Mouse (Mus musculus): ENCODE measurements around the gene Tex2.
"Not testable (repeated sequence)": the region's sequence is repeated elsewhere in the genome, so short reads cannot be mapped to it uniquely, and the experiment has no call there.

Tex2 gene

GRCm38 (mm10) chr11:106612961-106613637 is at the start of gene Tex2:
Tex2 (minus strand) TSS chr11:106613423.
- DNase-seq: peak; percentile 99

GRCm38 (mm10) chr11:106662634-106663407 is 49.6 kb upstream of the Tex2 start:
- DNase-seq: no peak

GRCm38 (mm10) chr11:106660453-106661081 is 47.3 kb upstream of the Tex2 start:
- peak; percentile 38 to 46 for DNase-seq

- peak; percentile 69 to 77 for DNase-seq
Measured at GRCm38 (mm10) chr11:106659598-106660295, 46.5 kb upstream of the Tex2 start.

GRCm38 (mm10) chr11:106658051-106658880 is 45.0 kb upstream of the Tex2 start:
- DNase-seq: peak; percentile 85 to 91

- DNase-seq: not testable (repeated sequence)
Measured at GRCm38 (mm10) chr11:106656896-106657498, 43.8 kb upstream of the Tex2 start.

GRCm38 (mm10) chr11:106648347-106648746 is 35.1 kb upstream of the Tex2 start:
- DNase-seq: peak; percentile 67 to 83

GRCm38 (mm10) chr11:106642966-106643637 is 29.9 kb upstream of the Tex2 start:
- no peak for DNase-seq

GRCm38 (mm10) chr11:106641580-106641979 is 28.4 kb upstream of the Tex2 start:
- DNase-seq: no peak

GRCm38 (mm10) chr11:106640059-106640458 is 26.8 kb upstream of the Tex2 start:
- DNase-seq: no peak

GRCm38 (mm10) chr11:106639356-106639692 is 26.1 kb upstream of the Tex2 start:
- peak in 1 of 2 experiments; percentile 12 for DNase-seq

- DNase-seq: no peak
Measured at GRCm38 (mm10) chr11:106638551-106639355, 25.5 kb upstream of the Tex2 start.

GRCm38 (mm10) chr11:106637754-106638153 is 24.5 kb upstream of the Tex2 start:
- DNase-seq: no peak

GRCm38 (mm10) chr11:106635946-106636345 is 22.7 kb upstream of the Tex2 start:
- no peak for DNase-seq

GRCm38 (mm10) chr11:106634175-106634574 is 21.0 kb upstream of the Tex2 start:
- not testable (repeated sequence) for DNase-seq

GRCm38 (mm10) chr11:106633456-106633855 is 20.2 kb upstream of the Tex2 start:
- no peak for DNase-seq

GRCm38 (mm10) chr11:106627692-106628091 is 14.5 kb upstream of the Tex2 start:
- peak; percentile 56 to 82 for DNase-seq

- DNase-seq: no peak
Measured at GRCm38 (mm10) chr11:106625577-106625976, 12.4 kb upstream of the Tex2 start.

GRCm38 (mm10) chr11:106623629-106624028 is 10.4 kb upstream of the Tex2 start:
- DNase-seq: no peak

- no peak for DNase-seq
Measured at GRCm38 (mm10) chr11:106622056-106622455, 8.8 kb upstream of the Tex2 start.

Measured in kidney, postnatal 25 days (tissue).